Mouse (Mus musculus) CH12F3 (cell line): ENCODE data around the gene Bcas1.

ENCODE experiments used
- in situ Hi-C: fragments of 300-500 bp; cut with MboI; formaldehyde crosslinking; loops from 2 replicates; pipeline ENCODE4 v1.14.3; 2020; ENCODE audit warnings: low sequenced_read_pairs

Bcas1 gene

GRCm38 (mm10) chr2:170421924-170422323, 5.7 kb downstream of the Bcas1 start:
- in situ Hi-C loops = no loop called here

- in situ Hi-C loops = no loop called here
Measured at GRCm38 (mm10) chr2:170418748-170419147, 8.9 kb downstream of the Bcas1 start.

DNA sequence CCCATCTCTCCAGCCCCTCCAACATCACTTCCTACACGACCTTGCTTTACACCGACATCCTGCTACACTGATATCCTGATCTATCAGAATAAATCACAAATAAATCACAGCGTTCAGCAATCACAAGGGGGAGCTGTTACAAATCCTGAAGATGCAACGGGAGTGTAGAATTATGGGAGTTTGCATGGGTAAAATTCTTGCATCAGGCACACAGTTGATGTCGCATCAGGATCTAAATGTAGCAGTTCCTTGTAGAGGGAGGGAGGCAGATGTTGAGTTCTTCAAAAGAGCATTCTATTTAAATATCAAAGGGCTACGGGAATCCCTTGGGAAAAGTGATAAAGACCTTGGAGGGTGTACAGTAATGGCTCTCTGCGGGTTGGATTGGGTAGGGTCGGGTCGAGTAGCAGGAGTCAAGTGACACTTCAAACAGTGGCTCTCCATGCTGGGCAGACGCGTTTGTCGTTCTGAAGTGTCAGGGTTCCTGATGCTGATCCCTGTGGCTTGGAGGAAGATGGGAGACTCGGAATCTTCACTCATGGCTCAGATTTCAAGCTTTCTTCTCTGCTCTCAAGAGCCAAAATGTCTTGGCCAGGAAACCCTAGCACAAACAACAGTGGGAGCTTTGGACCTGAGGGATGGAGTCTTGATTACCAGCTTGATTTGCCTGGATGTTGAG, 16.0 kb downstream of the Bcas1 start:
- in situ Hi-C loops = no loop called here

GRCm38 (mm10) chr2:170410677-170411489, 16.8 kb downstream of the Bcas1 start:
- in situ Hi-C loops = no loop called here

GRCm38 (mm10) chr2:170406438-170406837, 21.2 kb downstream of the Bcas1 start:
- in situ Hi-C loops = no loop called here

DNA sequence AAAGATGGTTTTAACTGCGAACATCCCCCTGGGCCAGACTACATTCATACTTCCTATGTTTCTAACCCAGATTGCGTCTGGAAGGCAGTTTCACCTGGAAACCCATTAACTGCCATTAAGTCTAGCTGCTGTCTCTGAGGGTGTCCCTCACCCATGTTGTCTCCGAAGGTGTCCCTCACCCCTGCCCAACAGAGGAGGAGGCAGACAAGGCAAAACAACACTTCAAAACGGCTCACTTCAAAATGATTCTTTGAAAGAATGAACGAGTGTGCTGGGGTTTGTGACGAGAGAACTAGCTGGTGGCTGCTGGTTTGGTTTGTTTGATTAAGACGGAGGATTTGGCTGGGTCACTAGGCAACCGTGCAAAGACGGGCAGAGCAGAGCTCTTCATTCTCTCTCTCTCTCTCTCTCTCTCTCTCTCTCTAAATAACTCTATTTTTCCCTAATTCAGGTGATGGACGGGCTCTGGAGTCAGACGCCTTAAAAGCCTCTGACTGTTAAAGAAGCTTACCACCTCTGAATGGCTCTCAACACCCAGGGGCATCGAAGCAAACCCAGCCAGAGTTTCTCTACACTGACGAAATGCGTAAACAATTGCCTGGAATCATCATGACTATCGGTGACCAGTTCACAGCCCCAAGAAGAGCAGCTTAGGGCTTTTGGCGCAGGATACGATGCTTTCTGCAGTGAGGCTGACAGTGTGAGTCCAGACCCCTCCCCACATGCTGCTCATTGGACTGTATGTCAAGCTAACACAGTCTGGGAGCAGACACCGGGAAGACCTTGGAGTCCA, 22.7 kb downstream of the Bcas1 start:
- in situ Hi-C loops = no loop called here

- in situ Hi-C loops = no loop called here
Measured at GRCm38 (mm10) chr2:170403666-170404385, 23.8 kb downstream of the Bcas1 start.

DNA sequence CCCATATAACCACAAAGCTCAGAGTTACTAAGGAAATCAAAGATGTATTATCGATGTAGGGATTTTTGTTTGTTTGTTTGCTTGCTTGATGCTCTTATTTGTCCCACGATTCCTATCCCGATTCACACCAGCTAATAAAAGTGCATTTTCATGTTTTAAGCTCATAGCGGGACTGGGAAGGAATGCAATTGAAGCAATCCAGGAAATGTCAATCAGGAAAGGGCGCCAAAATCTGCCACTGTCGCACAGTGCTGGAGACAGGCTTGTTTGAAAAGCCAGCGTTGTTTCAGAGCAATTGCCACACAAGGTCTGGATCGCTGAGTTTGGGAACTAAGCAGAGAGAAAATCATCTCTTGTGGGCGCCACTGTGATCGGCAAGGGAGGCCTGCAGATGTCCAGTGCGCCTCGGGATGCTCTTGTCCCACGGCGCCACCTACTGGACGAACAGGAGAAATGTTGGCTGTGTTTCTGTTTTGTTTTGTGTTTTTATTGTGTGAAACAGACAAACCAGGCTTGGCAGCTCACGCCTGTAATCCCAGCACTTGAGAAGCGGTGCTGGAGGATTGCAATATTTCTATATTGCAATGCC, 26.3 kb downstream of the Bcas1 start:
- in situ Hi-C loops = no loop called here

DNA sequence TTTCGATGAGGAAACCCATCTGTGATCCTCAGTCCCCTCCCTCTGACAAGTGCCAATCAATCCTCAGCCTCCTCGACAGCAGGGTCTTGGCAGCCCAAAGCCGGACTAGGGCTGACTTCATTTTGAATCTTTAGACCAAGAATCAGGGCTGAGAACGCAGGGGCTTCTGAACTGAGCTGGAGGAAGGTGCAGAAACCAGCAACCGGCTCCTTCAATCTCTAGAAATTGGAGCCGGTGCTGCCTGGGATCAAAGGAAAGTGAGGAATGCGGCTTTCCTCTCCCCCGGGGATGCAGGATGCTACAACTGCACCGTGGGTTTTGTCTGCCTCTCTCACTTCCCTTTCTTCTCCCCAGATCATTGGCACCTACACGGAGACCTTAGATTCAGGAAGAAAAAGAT, 27.0 kb downstream of the Bcas1 start:
- in situ Hi-C loops = no loop called here

DNA sequence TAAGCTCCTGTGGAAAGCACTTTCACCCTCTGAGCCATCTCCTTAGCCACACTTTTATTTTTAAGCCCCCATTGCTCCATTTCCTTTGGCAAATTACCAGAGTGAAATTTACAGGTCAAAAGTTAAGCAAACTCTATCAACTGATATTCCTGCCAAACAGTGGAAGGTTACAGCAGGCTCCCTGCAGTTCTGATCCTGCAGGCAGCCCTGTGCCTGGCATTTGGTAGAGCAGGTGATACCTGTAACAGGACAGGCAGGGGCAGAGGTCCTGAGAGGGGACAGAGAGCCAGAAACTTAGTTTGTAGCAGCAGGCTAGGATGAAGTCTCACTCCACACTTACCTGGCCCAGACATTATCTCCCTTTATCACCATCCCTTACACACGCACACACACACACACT, 35.7 kb downstream of the Bcas1 start:
- in situ Hi-C loops = no loop called here

GRCm38 (mm10) chr2:170388320-170388719, 39.3 kb downstream of the Bcas1 start:
- in situ Hi-C loops = no loop called here

- in situ Hi-C loops = no loop called here
Measured at GRCm38 (mm10) chr2:170385556-170385955, 42.1 kb downstream of the Bcas1 start.

GRCm38 (mm10) chr2:170384770-170385169, 42.9 kb downstream of the Bcas1 start:
- in situ Hi-C loops = no loop called here

DNA sequence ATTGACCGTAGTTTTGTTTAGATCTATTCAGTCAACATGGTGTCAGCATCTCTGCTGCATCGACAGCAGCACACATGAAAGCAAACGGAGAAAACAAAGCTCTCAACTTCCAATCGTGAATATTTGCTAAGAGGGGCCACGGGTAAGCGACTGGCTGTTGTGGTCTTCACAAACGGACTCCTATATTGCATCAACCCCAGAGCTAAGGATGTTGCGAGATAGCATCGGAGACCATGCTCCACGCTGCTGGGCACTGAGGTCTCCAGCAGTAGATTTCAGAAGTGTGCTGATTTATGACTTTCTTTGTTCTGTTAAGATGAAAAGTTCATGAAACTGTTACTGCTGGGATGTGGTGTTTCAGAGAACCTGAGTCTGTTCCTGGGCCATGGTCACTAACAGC, 54.3 kb downstream of the Bcas1 start:
- in situ Hi-C loops = no loop called here

GRCm38 (mm10) chr2:170365676-170366075, 62.0 kb downstream of the Bcas1 start:
- in situ Hi-C loops = no loop called here

DNA sequence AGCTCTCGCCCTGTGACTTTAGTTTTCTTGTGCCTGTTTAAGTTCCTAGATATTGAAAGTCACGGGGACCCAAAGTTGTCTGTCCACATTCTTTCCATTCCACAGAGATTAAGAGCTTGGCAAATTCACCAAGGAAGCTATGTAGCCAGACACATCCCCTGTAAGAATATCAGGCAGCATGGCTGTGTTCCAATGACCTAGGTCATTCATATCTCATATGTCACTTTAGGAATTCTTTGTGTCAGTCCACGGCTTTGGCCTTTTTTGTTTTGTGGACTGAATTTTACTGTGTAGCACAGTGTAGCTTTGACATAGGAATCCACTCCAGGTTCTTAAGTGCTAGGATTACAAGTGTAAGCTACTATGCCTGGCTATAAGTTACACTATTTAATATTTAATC, 62.4 kb downstream of the Bcas1 start:
- in situ Hi-C loops = no loop called here

GRCm38 (mm10) chr2:170356667-170357374, 70.8 kb downstream of the Bcas1 start:
- in situ Hi-C loops = no loop called here

GRCm38 (mm10) chr2:170354963-170355367, 72.7 kb downstream of the Bcas1 start:
- in situ Hi-C loops = no loop called here

DNA sequence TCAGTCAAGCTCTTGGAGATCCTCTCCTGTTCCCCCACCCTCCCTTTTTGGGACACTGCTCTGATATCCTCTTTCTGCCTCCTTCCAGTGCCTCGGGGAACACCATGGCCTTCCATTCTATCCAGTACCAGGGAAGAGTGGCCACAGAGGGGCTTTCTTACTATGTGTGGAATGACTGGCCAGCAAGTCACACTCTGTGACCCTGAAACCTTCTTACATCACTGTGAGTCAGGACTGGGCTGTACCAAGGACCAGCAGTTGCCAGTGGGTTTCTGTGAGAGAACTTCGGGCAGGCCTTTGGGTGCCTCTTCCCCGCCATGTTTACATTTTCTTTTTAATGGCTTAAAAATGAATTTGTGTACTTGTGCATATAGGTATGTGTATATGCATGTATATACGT, 75.4 kb downstream of the Bcas1 start:
- in situ Hi-C loops = no loop called here

- in situ Hi-C loops = no loop called here
Measured at GRCm38 (mm10) chr2:170351847-170352246, 75.8 kb downstream of the Bcas1 start.
